Mouse (Mus musculus): ENCODE data around the gene Pik3ap1. TPM values are rescaled to one million over a fixed set of nuclear protein-coding genes. Genes with fewer than 3 reads are reported as not detected.

The Pik3ap1 gene
- polyA plus RNA-seq, 1 experiment from 2014 or later, result 2.1 TPM

GRCm38 (mm10) chr19:41372322-41372721 lies 12.6 kb downstream of the Pik3ap1 start:
- no peak overlapping the region for H3K9ac ChIP-seq (replicated peaks; ENCODE audit: low read length)
- no peaks in the 10 kb centered on the region for H3K36me3 ChIP-seq (ENCODE audit: insufficient read depth, low read length)
- no peak for ATAC-seq (ENCODE audit: low FRiP score, low TSS enrichment)
- H3K27ac ChIP-seq (ENCODE audit: low read length), result no peak overlapping the region
- H3K27me3 ChIP-seq (ENCODE audit: insufficient read depth, low read length), result no peaks in the 10 kb centered on the region
- WGBS, result 86% methylated on average over 4 of the region's 4 CpGs
- no peak overlapping the region for H3K4me2 ChIP-seq (replicated peaks; ENCODE audit: low read depth, low read length)
- no peaks in the 10 kb centered on the region for H3K4me1 ChIP-seq (ENCODE audit: insufficient read depth, low read length)
- H3K9me3 ChIP-seq (ENCODE audit: low read length), result no peaks in the 10 kb centered on the region
- H3K4me3 ChIP-seq (ENCODE audit: low read length), result no peak overlapping the region

DNA sequence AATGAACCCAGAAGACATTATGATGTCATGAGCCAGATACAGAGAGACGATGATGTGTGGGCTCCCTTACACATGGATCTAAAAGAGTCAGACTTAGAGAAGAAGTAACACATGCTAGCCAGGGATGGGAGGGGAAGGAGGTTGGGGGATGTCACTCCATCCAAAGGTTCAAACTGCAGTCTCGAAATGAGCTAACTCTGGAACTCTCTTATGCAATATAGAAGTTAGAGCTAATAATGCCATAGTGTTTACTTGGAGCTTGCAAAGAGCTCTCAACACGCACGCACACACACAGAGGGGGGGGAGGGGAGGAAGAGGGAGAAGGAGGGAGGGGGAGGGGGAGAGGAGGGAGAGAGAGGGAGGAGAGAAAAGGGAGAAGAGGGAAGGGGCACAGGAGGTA lies 13.5 kb downstream of the Pik3ap1 start:
- Histone ChIP-seq H3K4me2 (replicated peaks; ENCODE audit: low read depth, low read length) (no peak overlapping the region), H3K36me3 (ENCODE audit: insufficient read depth, low read length) (no peaks in the 10 kb centered on the region), H3K9ac (replicated peaks; ENCODE audit: low read length) (no peak overlapping the region), H3K27ac (ENCODE audit: low read length) (no peak overlapping the region), H3K27me3 (ENCODE audit: insufficient read depth, low read length) (no peaks in the 10 kb centered on the region), H3K9me3 (ENCODE audit: low read length) (no peaks in the 10 kb centered on the region), H3K4me1 (ENCODE audit: insufficient read depth, low read length) (no peaks in the 10 kb centered on the region), H3K4me3 (ENCODE audit: low read length) (no peak overlapping the region)
- no peak for ATAC-seq (ENCODE audit: low FRiP score, low TSS enrichment)
- WGBS, result 88% methylated on average over 4 of the region's 4 CpGs

DNA sequence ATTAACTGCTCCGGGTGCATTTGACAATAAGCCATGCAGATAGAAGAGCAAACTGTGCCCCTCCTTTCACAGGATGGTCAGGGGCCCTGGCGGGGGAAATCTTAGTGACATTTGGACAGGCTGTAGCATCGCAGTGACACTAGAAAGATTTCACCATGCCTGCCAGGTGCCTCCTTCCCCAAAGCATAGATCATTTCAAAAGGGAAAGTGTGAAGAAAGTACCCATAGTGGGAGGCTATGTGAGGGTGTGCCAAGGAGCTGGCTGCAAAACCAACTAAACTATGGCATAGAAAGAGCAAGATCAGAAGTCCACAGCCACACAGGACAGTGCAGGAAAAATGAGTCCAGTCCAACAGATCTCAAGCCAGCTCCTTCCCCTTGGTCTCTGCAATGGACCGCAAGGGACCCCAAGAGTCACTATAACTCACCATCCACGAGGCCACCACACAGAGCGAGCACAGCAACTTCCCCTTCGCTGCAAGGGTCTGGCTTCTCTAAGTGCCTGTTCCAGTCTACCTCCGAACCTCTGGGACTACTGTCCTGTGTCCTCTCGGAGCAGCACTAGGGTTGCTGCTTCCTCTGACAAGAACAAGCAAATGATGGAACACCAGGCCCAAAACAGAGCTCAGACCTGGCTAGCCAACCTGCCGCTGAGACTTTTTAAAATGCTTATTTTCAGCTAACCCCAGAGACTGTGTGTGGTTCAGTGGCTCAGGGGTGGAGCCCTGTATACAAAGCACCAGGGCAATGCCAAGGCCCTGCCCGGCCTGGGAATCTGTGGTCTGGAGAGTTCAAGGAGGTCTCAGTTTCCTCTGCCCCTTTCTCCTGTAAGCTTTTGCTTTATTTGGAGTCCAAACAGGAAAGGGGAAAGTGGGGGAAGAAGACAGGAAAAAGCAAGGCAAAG lies 15.1 kb downstream of the Pik3ap1 start:
- Histone ChIP-seq H3K4me3 (ENCODE audit: low read length) (no peak overlapping the region), H3K36me3 (ENCODE audit: insufficient read depth, low read length) (no peaks in the 10 kb centered on the region), H3K27me3 (ENCODE audit: insufficient read depth, low read length) (no peaks in the 10 kb centered on the region), H3K4me1 (ENCODE audit: insufficient read depth, low read length) (no peaks in the 10 kb centered on the region), H3K27ac (ENCODE audit: low read length) (no peak overlapping the region), H3K4me2 (replicated peaks; ENCODE audit: low read depth, low read length) (no peak overlapping the region), H3K9ac (replicated peaks; ENCODE audit: low read length) (no peak overlapping the region), H3K9me3 (ENCODE audit: low read length) (no peaks in the 10 kb centered on the region)
- no peak for ATAC-seq (ENCODE audit: low FRiP score, low TSS enrichment)
- 83% methylated on average over 11 of the region's 11 CpGs for WGBS

DNA sequence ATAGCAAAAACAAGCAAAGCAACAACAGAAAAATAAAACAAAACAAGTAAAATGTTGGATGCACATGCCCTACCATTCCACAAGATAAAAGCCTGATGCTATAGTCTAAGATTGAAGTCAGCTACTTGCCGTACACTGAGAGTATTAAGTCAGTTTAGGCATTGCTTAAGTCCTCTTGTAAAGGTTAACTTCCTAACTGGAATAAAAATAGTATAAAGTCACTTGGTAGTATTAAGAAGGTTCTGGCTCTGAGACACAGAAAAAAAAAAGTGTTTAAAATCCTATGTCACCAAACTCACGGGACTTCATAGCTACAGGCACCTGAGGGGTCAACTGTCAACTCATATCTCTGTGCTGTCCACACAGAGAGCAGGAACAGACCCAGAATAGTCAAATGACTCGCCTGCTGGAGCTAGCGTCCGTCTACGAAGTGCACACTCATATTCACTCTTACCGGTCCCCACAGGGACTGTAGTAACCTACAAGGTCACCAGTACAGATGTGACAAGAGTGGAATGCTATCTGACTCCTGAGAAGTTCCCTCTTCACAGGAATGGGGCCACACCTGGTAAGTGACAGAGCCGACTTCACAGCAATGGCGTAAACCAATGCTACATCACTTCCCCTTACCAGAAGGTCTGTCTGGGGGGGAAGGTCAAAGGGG lies 17.9 kb downstream of the Pik3ap1 start:
- WGBS, result 80% methylated on average over 9 of the region's 9 CpGs
- H3K27ac ChIP-seq (ENCODE audit: low read length), result no peak overlapping the region
- no peaks in the 10 kb centered on the region for H3K9me3 ChIP-seq (ENCODE audit: low read length)
- H3K27me3 ChIP-seq (ENCODE audit: insufficient read depth, low read length), result no peaks in the 10 kb centered on the region
- no peaks in the 10 kb centered on the region for H3K36me3 ChIP-seq (ENCODE audit: insufficient read depth, low read length)
- no peak overlapping the region for H3K4me2 ChIP-seq (replicated peaks; ENCODE audit: low read depth, low read length)
- H3K4me3 ChIP-seq (ENCODE audit: low read length), result no peak overlapping the region
- ATAC-seq (ENCODE audit: low FRiP score, low TSS enrichment), result no peak
- no peak overlapping the region for H3K9ac ChIP-seq (replicated peaks; ENCODE audit: low read length)
- no peaks in the 10 kb centered on the region for H3K4me1 ChIP-seq (ENCODE audit: insufficient read depth, low read length)

DNA sequence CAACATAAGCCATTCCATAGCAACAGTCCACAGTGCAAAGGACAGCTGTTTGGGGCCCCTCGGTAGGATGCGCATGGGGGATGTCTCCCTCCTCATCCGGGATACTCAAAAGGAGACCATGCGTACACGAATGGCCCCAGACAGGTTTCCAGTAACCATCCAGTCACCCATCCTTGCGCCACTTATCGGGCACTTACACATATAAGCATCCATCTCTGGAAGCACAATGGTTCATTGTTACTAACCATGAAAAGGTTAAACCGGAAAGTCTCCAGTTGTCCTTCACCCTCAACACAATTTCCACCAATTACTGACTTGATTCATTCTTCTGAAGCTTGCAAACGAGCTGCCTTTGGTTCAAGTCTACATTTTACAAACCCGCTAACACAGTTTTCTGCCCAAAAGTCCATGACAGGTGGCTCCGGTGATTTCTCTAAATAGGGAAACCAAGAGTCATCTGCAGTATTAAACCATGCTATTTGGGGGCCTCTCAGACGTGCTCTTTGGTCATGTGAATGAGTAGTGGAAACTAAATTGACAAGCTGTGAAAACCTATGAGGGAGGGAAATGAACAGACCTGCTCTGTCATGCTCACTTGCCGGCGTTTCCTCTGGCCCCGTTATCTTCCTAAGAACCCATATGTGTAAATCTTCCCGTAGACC lies 18.6 kb downstream of the Pik3ap1 start:
- ATAC-seq (ENCODE audit: low FRiP score, low TSS enrichment), result no peak
- H3K27ac ChIP-seq (ENCODE audit: low read length), result no peak overlapping the region
- H3K4me2 ChIP-seq (replicated peaks; ENCODE audit: low read depth, low read length), result no peak overlapping the region
- 89% methylated on average over 16 of the region's 16 CpGs for WGBS
- H3K9ac ChIP-seq (replicated peaks; ENCODE audit: low read length), result no peak overlapping the region
- H3K27me3 ChIP-seq (ENCODE audit: insufficient read depth, low read length), result no peaks in the 10 kb centered on the region
- no peaks in the 10 kb centered on the region for H3K9me3 ChIP-seq (ENCODE audit: low read length)
- H3K4me3 ChIP-seq (ENCODE audit: low read length), result no peak overlapping the region
- no peaks in the 10 kb centered on the region for H3K4me1 ChIP-seq (ENCODE audit: insufficient read depth, low read length)
- H3K36me3 ChIP-seq (ENCODE audit: insufficient read depth, low read length), result no peaks in the 10 kb centered on the region

DNA sequence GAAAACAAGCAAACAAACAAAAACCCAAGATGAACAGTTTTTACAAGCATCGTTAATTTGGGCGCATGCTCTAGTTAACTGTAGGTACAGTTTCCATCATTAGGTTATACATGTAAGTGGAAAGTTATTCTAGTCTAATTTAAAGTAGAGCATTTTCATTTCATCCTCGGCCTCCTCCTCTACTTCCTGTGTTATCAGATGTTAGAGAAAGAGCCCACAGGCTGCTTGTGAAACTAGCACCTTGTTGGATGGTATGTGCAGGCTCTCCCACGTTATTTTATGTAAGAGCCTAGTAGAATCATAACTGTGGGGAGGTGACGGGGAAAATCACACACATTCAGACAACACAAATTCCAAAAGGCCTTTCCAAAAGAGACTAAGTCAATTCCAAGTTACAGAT lies 19.3 kb downstream of the Pik3ap1 start:
- H3K4me2 ChIP-seq (replicated peaks; ENCODE audit: low read depth, low read length), result no peak overlapping the region
- no peaks in the 10 kb centered on the region for H3K36me3 ChIP-seq (ENCODE audit: insufficient read depth, low read length)
- H3K27me3 ChIP-seq (ENCODE audit: insufficient read depth, low read length), result no peaks in the 10 kb centered on the region
- no peak for ATAC-seq (ENCODE audit: low FRiP score, low TSS enrichment)
- no peaks in the 10 kb centered on the region for H3K4me1 ChIP-seq (ENCODE audit: insufficient read depth, low read length)
- H3K9ac ChIP-seq (replicated peaks; ENCODE audit: low read length), result no peak overlapping the region
- 84% methylated on average over 5 of the region's 5 CpGs for WGBS
- H3K4me3 ChIP-seq (ENCODE audit: low read length), result no peak overlapping the region
- H3K9me3 ChIP-seq (ENCODE audit: low read length), result no peaks in the 10 kb centered on the region
- no peak overlapping the region for H3K27ac ChIP-seq (ENCODE audit: low read length)

- ATAC-seq (ENCODE audit: low FRiP score, low TSS enrichment), result no peak
- Histone ChIP-seq H3K4me2 (replicated peaks; ENCODE audit: low read depth, low read length) (no peak overlapping the region), H3K9ac (replicated peaks; ENCODE audit: low read length) (no peak overlapping the region), H3K27ac (ENCODE audit: low read length) (no peak overlapping the region), H3K36me3 (ENCODE audit: insufficient read depth, low read length) (no peaks in the 10 kb centered on the region), H3K4me1 (ENCODE audit: insufficient read depth, low read length) (no peaks in the 10 kb centered on the region), H3K4me3 (ENCODE audit: low read length) (no peak overlapping the region), H3K9me3 (ENCODE audit: low read length) (no peaks in the 10 kb centered on the region), H3K27me3 (ENCODE audit: insufficient read depth, low read length) (no peaks in the 10 kb centered on the region)
- 73% methylated on average over 3 of the region's 3 CpGs for WGBS
These were observed 20.4 kb downstream of the Pik3ap1 start for GRCm38 (mm10) chr19:41364509-41364908.

GRCm38 (mm10) chr19:41362963-41363362 lies 21.9 kb downstream of the Pik3ap1 start:
- Histone ChIP-seq H3K27ac (ENCODE audit: low read length) (no peak overlapping the region), H3K36me3 (ENCODE audit: insufficient read depth, low read length) (no peaks in the 10 kb centered on the region), H3K4me1 (ENCODE audit: insufficient read depth, low read length) (no peaks in the 10 kb centered on the region), H3K4me3 (ENCODE audit: low read length) (no peak overlapping the region), H3K27me3 (ENCODE audit: insufficient read depth, low read length) (no peaks in the 10 kb centered on the region), H3K9ac (replicated peaks; ENCODE audit: low read length) (no peak overlapping the region), H3K4me2 (replicated peaks; ENCODE audit: low read depth, low read length) (no peak overlapping the region), H3K9me3 (ENCODE audit: low read length) (no peaks in the 10 kb centered on the region)
- no peak for ATAC-seq (ENCODE audit: low FRiP score, low TSS enrichment)
- WGBS, result 80% methylated on average over 2 of the region's 2 CpGs

DNA sequence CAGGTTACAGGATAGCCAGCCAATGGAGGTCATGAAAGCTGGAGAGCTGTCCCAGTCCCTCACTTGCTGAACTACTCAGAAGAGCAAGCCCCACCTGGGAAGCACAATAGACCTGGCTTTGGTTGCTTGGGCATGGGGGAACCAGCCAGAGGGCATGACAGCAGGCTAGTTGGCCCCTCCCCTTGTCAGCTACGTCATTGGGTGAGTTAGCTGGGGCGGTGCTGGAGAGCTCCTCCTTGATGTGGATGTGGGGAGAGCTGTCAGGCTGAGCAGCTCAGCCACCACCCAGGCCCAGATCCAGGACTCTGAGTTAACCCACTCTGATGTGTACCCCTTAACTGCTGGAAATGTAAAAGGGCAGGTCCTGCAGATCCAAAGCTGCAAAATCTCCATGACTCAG lies 24.4 kb downstream of the Pik3ap1 start:
- WGBS, result 9% methylated on average over 2 of the region's 2 CpGs
- H3K9me3 ChIP-seq (ENCODE audit: low read length), result no peaks in the 10 kb centered on the region
- H3K27me3 ChIP-seq (ENCODE audit: insufficient read depth, low read length), result no peaks in the 10 kb centered on the region
- no peak for ATAC-seq (ENCODE audit: low FRiP score, low TSS enrichment)
- H3K4me2 ChIP-seq (replicated peaks; ENCODE audit: low read depth, low read length), result no peak overlapping the region
- no peaks in the 10 kb centered on the region for H3K4me1 ChIP-seq (ENCODE audit: insufficient read depth, low read length)
- H3K4me3 ChIP-seq (ENCODE audit: low read length), result no peak overlapping the region
- H3K36me3 ChIP-seq (ENCODE audit: insufficient read depth, low read length), result no peaks in the 10 kb centered on the region
- no peak overlapping the region for H3K9ac ChIP-seq (replicated peaks; ENCODE audit: low read length)
- H3K27ac ChIP-seq (ENCODE audit: low read length), result no peak overlapping the region

Data from kidney, embryonic 16.5 days (tissue).